Mouse (Mus musculus): ENCODE measurements around the gene Hbq1a. TPM values are rescaled to one million over a fixed set of nuclear protein-coding genes. Genes with fewer than 3 reads are reported as not detected.

Gene Hbq1a
- polyA plus RNA-seq, 1 experiment from 2014 or later: not detected

DNA sequence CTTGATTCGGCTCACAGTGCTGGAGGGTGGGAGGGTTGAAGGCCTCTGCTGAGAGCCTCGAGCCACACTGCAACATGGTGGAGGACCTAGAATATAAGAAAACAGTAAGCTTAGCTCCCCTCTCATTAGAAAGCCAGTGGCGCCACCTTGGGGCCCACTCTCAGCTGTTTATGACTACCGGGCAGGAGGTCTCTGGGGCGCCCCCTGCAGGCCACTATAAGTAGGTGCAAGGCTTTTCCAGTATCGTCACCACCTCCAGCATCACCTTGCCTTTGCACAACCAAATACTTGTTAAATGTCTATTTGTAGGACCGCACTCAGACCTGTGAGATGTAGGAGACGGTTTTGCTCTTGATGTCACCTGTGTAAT is 21.3 kb downstream of the Hbq1a start:
- no peaks in the 10 kb centered on the region for H3K9me3 ChIP-seq (ENCODE audit: control insufficient read depth, low read length)
- no peak overlapping the region for H3K4me3 ChIP-seq (ENCODE audit: low read depth, low read length)
- no peak overlapping the region for H3K4me2 ChIP-seq (replicated peaks; ENCODE audit: low read depth)
- ATAC-seq (ENCODE audit: low FRiP score, low TSS enrichment) (peak; percentile 62), DNase-seq (ENCODE audit: low spot score) (peak; percentile 79)
- no peaks in the 10 kb centered on the region for H3K36me3 ChIP-seq (ENCODE audit: control insufficient read depth, insufficient read depth, low read length)
- TF ChIP-seq EP300 (optimal IDR thresholded peaks at IDR 0.05) (no peak), CTCF (IDR thresholded peaks at IDR 0.05; ENCODE audit: low read depth) (peak; percentile 87)
- 40% methylated on average over 8 of the region's 8 CpGs for WGBS
- no peak overlapping the region for H3K9ac ChIP-seq (ENCODE audit: low read length)
- no peak overlapping the region for H3K27ac ChIP-seq (replicated peaks)
- no peaks in the 10 kb centered on the region for H3K27me3 ChIP-seq (ENCODE audit: control insufficient read depth, insufficient read depth, low read length)
- H3K4me1 ChIP-seq (replicated peaks; ENCODE audit: control insufficient read depth, insufficient read depth): no peaks in the 10 kb centered on the region

DNA sequence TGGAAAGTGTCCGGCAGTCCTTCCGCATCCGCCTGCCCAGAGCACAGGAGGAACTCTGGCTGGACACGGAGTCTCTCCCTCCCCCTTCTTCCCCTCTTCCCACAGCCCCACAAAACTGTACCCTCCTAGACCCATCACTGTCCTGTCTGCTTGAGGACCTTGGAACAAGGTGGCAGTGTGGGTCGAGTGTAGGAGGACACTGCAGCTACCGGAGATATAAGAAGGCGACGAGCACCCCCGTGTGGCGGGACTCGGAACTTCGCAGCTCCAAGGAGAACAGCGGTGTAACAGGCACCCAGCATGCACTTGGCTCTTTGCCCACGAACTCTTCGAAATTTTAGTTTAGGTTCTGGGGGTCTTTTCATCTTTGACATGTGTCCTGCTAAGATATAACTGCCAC is 24.7 kb downstream of the Hbq1a start:
- TF ChIP-seq CTCF (IDR thresholded peaks at IDR 0.05; ENCODE audit: low read depth) (peak; percentile 95), EP300 (optimal IDR thresholded peaks at IDR 0.05) (no peak)
- peak; percentile 91 for DNase-seq (ENCODE audit: low spot score)
- peak overlapping the region; percentile 47; the same call in 1 of the 2 replicates for H3K9ac ChIP-seq (ENCODE audit: low read length)

DNA sequence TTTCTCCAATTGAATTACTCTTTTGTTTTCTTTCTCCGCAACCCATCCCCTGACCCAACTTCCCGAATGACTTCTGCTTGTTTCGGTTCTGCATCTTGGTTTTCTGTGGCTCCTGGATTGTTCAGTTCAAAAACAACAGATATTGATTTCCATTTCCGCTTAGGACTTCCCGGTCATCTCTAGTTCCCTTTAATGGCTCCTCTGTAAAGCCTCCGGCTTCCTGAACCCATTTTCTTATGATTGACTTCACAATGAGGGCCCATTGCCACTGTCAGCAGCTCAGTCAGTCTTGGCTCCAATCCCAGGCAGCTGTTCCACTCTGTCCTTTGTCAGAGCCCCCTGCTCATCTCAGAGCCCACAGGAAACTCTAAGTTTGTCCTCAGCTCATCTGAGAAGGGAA is 31.2 kb downstream of the Hbq1a start:
- H3K27me3 ChIP-seq (ENCODE audit: control insufficient read depth, insufficient read depth, low read length): no peaks in the 10 kb centered on the region
- no peak overlapping the region for H3K9ac ChIP-seq (ENCODE audit: low read length)
- no peaks in the 10 kb centered on the region for H3K9me3 ChIP-seq (ENCODE audit: control insufficient read depth, low read length)
- DNase-seq (ENCODE audit: low spot score) (no peak), ATAC-seq (ENCODE audit: low FRiP score, low TSS enrichment) (no peak)
- no peak overlapping the region for H3K4me2 ChIP-seq (replicated peaks; ENCODE audit: low read depth)
- no peak overlapping the region for H3K27ac ChIP-seq (replicated peaks)
- 57% methylated on average over 6 of the region's 6 CpGs for WGBS
- no peak overlapping the region for H3K4me3 ChIP-seq (ENCODE audit: low read depth, low read length)
- no peaks in the 10 kb centered on the region for H3K4me1 ChIP-seq (replicated peaks; ENCODE audit: control insufficient read depth, insufficient read depth)
- H3K36me3 ChIP-seq (ENCODE audit: control insufficient read depth, insufficient read depth, low read length): no peaks in the 10 kb centered on the region
- no peak for TF ChIP-seq CTCF (IDR thresholded peaks at IDR 0.05; ENCODE audit: low read depth)
- no peak for TF ChIP-seq EP300 (optimal IDR thresholded peaks at IDR 0.05)

More for the DNA sequence above, 24.7 kb downstream of the Hbq1a start:
- Histone ChIP-seq H3K4me3 (ENCODE audit: low read depth, low read length) (peak overlapping the region; percentile 20; the same call in 1 of the 2 replicates), H3K27me3 (ENCODE audit: control insufficient read depth, insufficient read depth, low read length) (no peaks in the 10 kb centered on the region), H3K9me3 (ENCODE audit: control insufficient read depth, low read length) (no peaks in the 10 kb centered on the region), H3K36me3 (ENCODE audit: control insufficient read depth, insufficient read depth, low read length) (no peaks in the 10 kb centered on the region), H3K4me2 (replicated peaks; ENCODE audit: low read depth) (peak overlapping the region; percentile 45), H3K4me1 (replicated peaks; ENCODE audit: control insufficient read depth, insufficient read depth) (no peaks in the 10 kb centered on the region), H3K27ac (replicated peaks) (no peak overlapping the region)
- WGBS: 10% methylated on average over 15 of the region's 15 CpGs
- peak; percentile 84 for ATAC-seq (ENCODE audit: low FRiP score, low TSS enrichment)

DNA sequence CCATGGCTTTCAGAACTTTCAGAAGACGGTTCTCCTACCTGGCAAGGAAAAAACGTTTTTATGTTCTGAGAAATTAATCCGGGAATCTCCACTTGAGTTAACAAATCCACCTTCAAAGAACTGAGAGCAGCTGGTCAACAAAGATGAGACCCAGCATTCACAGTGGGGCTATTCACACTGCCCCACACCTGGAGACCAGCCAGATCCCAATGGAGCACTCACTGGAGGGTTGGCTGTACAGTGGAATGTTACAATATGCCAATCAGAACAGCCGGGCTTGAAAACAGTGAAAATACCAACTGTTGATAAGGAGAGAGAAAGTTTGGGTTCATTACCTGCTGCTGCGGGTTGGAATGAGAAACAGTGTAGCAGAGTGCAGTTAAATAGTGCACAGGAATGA is 32.0 kb downstream of the Hbq1a start:
- Histone ChIP-seq H3K4me3 (ENCODE audit: low read depth, low read length) (no peak overlapping the region), H3K36me3 (ENCODE audit: control insufficient read depth, insufficient read depth, low read length) (no peaks in the 10 kb centered on the region), H3K4me2 (replicated peaks; ENCODE audit: low read depth) (no peak overlapping the region), H3K9me3 (ENCODE audit: control insufficient read depth, low read length) (no peaks in the 10 kb centered on the region), H3K27me3 (ENCODE audit: control insufficient read depth, insufficient read depth, low read length) (no peaks in the 10 kb centered on the region), H3K9ac (ENCODE audit: low read length) (no peak overlapping the region), H3K27ac (replicated peaks) (no peak overlapping the region), H3K4me1 (replicated peaks; ENCODE audit: control insufficient read depth, insufficient read depth) (no peaks in the 10 kb centered on the region)
- WGBS: 42% methylated on average over 5 of the region's 5 CpGs
- no peak for ATAC-seq (ENCODE audit: low FRiP score, low TSS enrichment)
- no peak for DNase-seq (ENCODE audit: low spot score)
- TF ChIP-seq EP300 (optimal IDR thresholded peaks at IDR 0.05): no peak
- TF ChIP-seq CTCF (IDR thresholded peaks at IDR 0.05; ENCODE audit: low read depth): no peak

DNA sequence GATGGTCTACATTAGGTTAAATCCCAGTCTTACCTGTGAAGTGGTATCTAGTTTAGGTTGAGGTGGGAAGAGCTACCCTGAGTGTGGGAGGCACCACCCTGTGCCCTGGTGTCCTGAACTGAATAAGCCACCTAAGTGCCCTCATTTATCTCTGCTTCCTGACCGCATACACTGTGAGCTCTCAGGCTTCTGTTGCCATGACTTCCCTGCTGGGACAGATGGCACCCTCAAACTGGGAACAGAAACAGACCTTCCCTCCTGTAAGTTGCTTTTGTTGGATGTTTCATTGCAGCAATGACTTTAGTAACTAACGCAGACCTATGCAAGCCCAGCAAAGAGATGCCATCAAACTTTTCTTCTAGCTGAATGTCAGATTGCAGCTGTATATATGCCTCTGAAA is 33.4 kb downstream of the Hbq1a start:
- no peaks in the 10 kb centered on the region for H3K9me3 ChIP-seq (ENCODE audit: control insufficient read depth, low read length)
- no peak for DNase-seq (ENCODE audit: low spot score)
- no peaks in the 10 kb centered on the region for H3K27me3 ChIP-seq (ENCODE audit: control insufficient read depth, insufficient read depth, low read length)
- no peaks in the 10 kb centered on the region for H3K4me1 ChIP-seq (replicated peaks; ENCODE audit: control insufficient read depth, insufficient read depth)
- no peak overlapping the region for H3K4me3 ChIP-seq (ENCODE audit: low read depth, low read length)
- H3K36me3 ChIP-seq (ENCODE audit: control insufficient read depth, insufficient read depth, low read length): no peaks in the 10 kb centered on the region
- H3K27ac ChIP-seq (replicated peaks): no peak overlapping the region
- TF ChIP-seq CTCF (IDR thresholded peaks at IDR 0.05; ENCODE audit: low read depth): no peak
- no peak for TF ChIP-seq EP300 (optimal IDR thresholded peaks at IDR 0.05)
- no peak overlapping the region for H3K4me2 ChIP-seq (replicated peaks; ENCODE audit: low read depth)
- no peak overlapping the region for H3K9ac ChIP-seq (ENCODE audit: low read length)
- ATAC-seq (ENCODE audit: low FRiP score, low TSS enrichment): no peak
- WGBS: 76% methylated on average over 2 of the region's 2 CpGs

DNA sequence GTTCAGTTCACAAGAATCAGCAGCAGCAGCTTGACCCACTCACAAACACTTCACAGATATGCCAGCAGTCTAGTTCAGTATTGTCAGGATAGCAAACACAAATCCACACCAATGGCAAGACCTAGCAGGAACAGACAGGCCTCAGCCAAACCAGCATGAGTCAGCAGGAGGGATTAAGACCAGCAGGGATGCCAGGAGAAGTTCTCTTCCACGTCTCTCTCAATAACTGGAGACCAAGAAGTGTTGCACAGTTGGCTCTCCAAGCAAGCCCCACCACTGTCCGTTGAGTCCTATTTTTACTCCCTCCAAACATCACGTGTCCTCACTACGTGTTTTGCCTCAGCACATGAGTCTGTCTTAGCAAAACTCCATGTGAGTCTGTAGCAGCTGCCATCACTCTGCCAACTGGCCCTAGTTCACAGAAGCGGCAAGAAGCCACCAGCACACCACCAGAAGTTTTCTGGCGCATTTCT is 36.6 kb downstream of the Hbq1a start:
- Histone ChIP-seq H3K4me3 (ENCODE audit: low read depth, low read length) (no peak overlapping the region), H3K36me3 (ENCODE audit: control insufficient read depth, insufficient read depth, low read length) (no peaks in the 10 kb centered on the region), H3K4me1 (replicated peaks; ENCODE audit: control insufficient read depth, insufficient read depth) (no peaks in the 10 kb centered on the region), H3K9me3 (ENCODE audit: control insufficient read depth, low read length) (no peaks in the 10 kb centered on the region), H3K27me3 (ENCODE audit: control insufficient read depth, insufficient read depth, low read length) (no peaks in the 10 kb centered on the region), H3K4me2 (replicated peaks; ENCODE audit: low read depth) (no peak overlapping the region), H3K27ac (replicated peaks) (no peak overlapping the region), H3K9ac (ENCODE audit: low read length) (no peak overlapping the region)
- 72% methylated on average over 6 of the region's 6 CpGs for WGBS
- no peak; the same call in 1 of the 2 replicates for ATAC-seq (ENCODE audit: low FRiP score, low TSS enrichment)
- DNase-seq (ENCODE audit: low spot score): no peak
- TF ChIP-seq CTCF (IDR thresholded peaks at IDR 0.05; ENCODE audit: low read depth) (no peak), EP300 (optimal IDR thresholded peaks at IDR 0.05) (no peak)
